Mouse (Mus musculus): Measurements from ENCODE around the gene Snd1. TPM values are rescaled to one million over a fixed set of nuclear protein-coding genes. Genes with fewer than 3 reads are reported as not detected.

Gene Snd1
- polyA plus RNA-seq, 2 experiments = 31.5 to 43.2 TPM

DNA sequence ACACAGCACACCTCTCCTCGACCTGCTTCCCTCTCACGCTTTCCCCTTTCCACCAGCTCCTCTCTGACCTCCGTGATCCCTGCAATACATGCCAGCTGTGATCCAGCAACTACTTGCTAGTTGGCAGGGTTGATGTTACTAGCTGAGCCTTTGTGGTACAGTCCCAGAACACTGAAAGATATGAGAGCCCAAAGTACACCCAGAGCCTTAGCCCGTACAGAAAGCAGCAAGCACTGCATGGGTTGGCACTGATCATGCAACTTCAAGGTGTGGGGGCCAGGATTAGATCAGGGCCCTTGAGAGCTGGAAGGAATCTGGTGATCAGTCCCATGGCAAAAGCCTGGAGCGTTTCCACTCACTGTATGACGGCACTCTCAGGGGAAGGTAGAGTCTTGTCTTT is 372.7 kb downstream of the Snd1 start:
- Histone ChIP-seq H3K9ac (replicated peaks) (no peak overlapping the region), H3K9me3 (ENCODE audit: control insufficient read depth, low read length) (no peaks in the 10 kb centered on the region), H3K4me3 (ENCODE audit: insufficient read depth in 1 of 2, low read depth in 2 of 2, low read length in 2 of 2) (no peak overlapping the region), H3K4me2 (ENCODE audit: low read depth) (no peak overlapping the region), H3K36me3 (replicated peaks; ENCODE audit: control insufficient read depth, insufficient read depth, low read depth) (no peaks in the 10 kb centered on the region), H3K27ac (no peak overlapping the region), H3K27me3 (ENCODE audit: control insufficient read depth, insufficient read depth, low read length) (no peaks in the 10 kb centered on the region), H3K4me1 (replicated peaks; ENCODE audit: control insufficient read depth in 2 of 2, insufficient read depth in 2 of 2, low read length in 1 of 2) (no peaks in the 10 kb centered on the region)
- ATAC-seq (ENCODE audit: insufficient read depth) (no peak), DNase-seq (ENCODE audit: low read depth in 3 of 3, low spot score in 3 of 3) (no peak)
- WGBS (ENCODE audit: insufficient replicate concordance) = 62% methylated on average over 6 of the region's 6 CpGs
- TF ChIP-seq CTCF (IDR thresholded peaks at IDR 0.05; ENCODE audit: low read depth) = no peak

GRCm38 (mm10) chr6:28848285-28848794 is 373.4 kb downstream of the Snd1 start:
- Histone ChIP-seq H3K4me2 (ENCODE audit: low read depth) (no peak overlapping the region), H3K9ac (replicated peaks) (no peak overlapping the region), H3K4me1 (replicated peaks; ENCODE audit: control insufficient read depth in 2 of 2, insufficient read depth in 2 of 2, low read length in 1 of 2) (no peaks in the 10 kb centered on the region), H3K27me3 (ENCODE audit: control insufficient read depth, insufficient read depth, low read length) (no peaks in the 10 kb centered on the region), H3K9me3 (ENCODE audit: control insufficient read depth, low read length) (no peaks in the 10 kb centered on the region), H3K4me3 (ENCODE audit: insufficient read depth in 1 of 2, low read depth in 2 of 2, low read length in 2 of 2) (no peak overlapping the region), H3K36me3 (replicated peaks; ENCODE audit: control insufficient read depth, insufficient read depth, low read depth) (no peaks in the 10 kb centered on the region), H3K27ac (no peak overlapping the region)
- DNase-seq (ENCODE audit: low read depth in 3 of 3, low spot score in 3 of 3) = no peak
- ATAC-seq (ENCODE audit: insufficient read depth) = no peak
- TF ChIP-seq EP300 (IDR thresholded peaks at IDR 0.05; ENCODE audit: low read depth) (no peak), CTCF (IDR thresholded peaks at IDR 0.05; ENCODE audit: low read depth) (no peak)
- 63% methylated on average over 6 of the region's 6 CpGs for WGBS (ENCODE audit: insufficient replicate concordance)

DNA sequence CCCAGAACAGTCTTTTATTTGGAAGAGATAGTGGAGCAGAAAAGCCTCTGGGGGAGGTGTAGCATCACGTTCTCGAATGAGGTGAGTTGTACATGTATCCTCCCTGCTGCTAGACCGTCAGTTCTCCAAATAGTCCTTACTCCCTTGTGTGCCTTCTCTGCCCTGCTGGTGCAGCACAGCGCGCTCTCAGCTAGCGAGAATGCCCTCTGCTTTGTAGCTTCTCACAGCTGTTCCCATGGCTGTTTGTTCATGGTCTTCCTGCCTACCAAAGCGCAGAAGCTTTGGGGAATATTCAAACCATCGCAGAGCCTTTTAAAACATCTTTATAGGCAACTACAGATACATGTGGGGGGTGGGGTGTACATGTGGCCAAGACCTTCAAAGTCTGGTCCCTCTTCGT is 374.0 kb downstream of the Snd1 start:
- Histone ChIP-seq H3K36me3 (replicated peaks; ENCODE audit: control insufficient read depth, insufficient read depth, low read depth) (no peaks in the 10 kb centered on the region), H3K4me3 (ENCODE audit: insufficient read depth in 1 of 2, low read depth in 2 of 2, low read length in 2 of 2) (no peak overlapping the region), H3K9me3 (ENCODE audit: control insufficient read depth, low read length) (no peaks in the 10 kb centered on the region), H3K4me1 (replicated peaks; ENCODE audit: control insufficient read depth in 2 of 2, insufficient read depth in 2 of 2, low read length in 1 of 2) (no peaks in the 10 kb centered on the region), H3K27ac (no peak overlapping the region), H3K9ac (replicated peaks) (no peak overlapping the region), H3K27me3 (ENCODE audit: control insufficient read depth, insufficient read depth, low read length) (no peaks in the 10 kb centered on the region), H3K4me2 (ENCODE audit: low read depth) (no peak overlapping the region)
- no peak for DNase-seq (ENCODE audit: low read depth in 3 of 3, low spot score in 3 of 3)
- no peak for TF ChIP-seq EP300 (IDR thresholded peaks at IDR 0.05; ENCODE audit: low read depth)
- TF ChIP-seq CTCF (IDR thresholded peaks at IDR 0.05; ENCODE audit: low read depth) = no peak
- no peak for ATAC-seq (ENCODE audit: insufficient read depth)
- WGBS (ENCODE audit: insufficient replicate concordance) = 60% methylated on average over 9 of the region's 9 CpGs

GRCm38 (mm10) chr6:28849317-28849716 is 374.4 kb downstream of the Snd1 start:
- TF ChIP-seq EP300 (IDR thresholded peaks at IDR 0.05; ENCODE audit: low read depth) (no peak), CTCF (IDR thresholded peaks at IDR 0.05; ENCODE audit: low read depth) (no peak)
- H3K27me3 ChIP-seq (ENCODE audit: control insufficient read depth, insufficient read depth, low read length) = no peaks in the 10 kb centered on the region
- H3K4me1 ChIP-seq (replicated peaks; ENCODE audit: control insufficient read depth in 2 of 2, insufficient read depth in 2 of 2, low read length in 1 of 2) = no peaks in the 10 kb centered on the region
- DNase-seq (ENCODE audit: low read depth in 3 of 3, low spot score in 3 of 3) (no peak), ATAC-seq (ENCODE audit: insufficient read depth) (no peak)
- no peak overlapping the region for H3K27ac ChIP-seq
- no peak overlapping the region for H3K4me3 ChIP-seq (ENCODE audit: insufficient read depth in 1 of 2, low read depth in 2 of 2, low read length in 2 of 2)
- H3K9ac ChIP-seq (replicated peaks) = no peak overlapping the region
- H3K9me3 ChIP-seq (ENCODE audit: control insufficient read depth, low read length) = no peaks in the 10 kb centered on the region
- 16% methylated on average over 3 of the region's 3 CpGs for WGBS (ENCODE audit: insufficient replicate concordance)
- H3K36me3 ChIP-seq (replicated peaks; ENCODE audit: control insufficient read depth, insufficient read depth, low read depth) = no peaks in the 10 kb centered on the region
- no peak overlapping the region for H3K4me2 ChIP-seq (ENCODE audit: low read depth)

GRCm38 (mm10) chr6:28850326-28850900 is 375.5 kb downstream of the Snd1 start:
- Histone ChIP-seq H3K27me3 (ENCODE audit: control insufficient read depth, insufficient read depth, low read length) (no peaks in the 10 kb centered on the region), H3K9me3 (ENCODE audit: control insufficient read depth, low read length) (no peaks in the 10 kb centered on the region), H3K4me1 (replicated peaks; ENCODE audit: control insufficient read depth in 2 of 2, insufficient read depth in 2 of 2, low read length in 1 of 2) (no peaks in the 10 kb centered on the region), H3K36me3 (replicated peaks; ENCODE audit: control insufficient read depth, insufficient read depth, low read depth) (no peaks in the 10 kb centered on the region), H3K4me3 (ENCODE audit: insufficient read depth in 1 of 2, low read depth in 2 of 2, low read length in 2 of 2) (no peak overlapping the region), H3K4me2 (ENCODE audit: low read depth) (no peak overlapping the region), H3K9ac (replicated peaks) (no peak overlapping the region), H3K27ac (no peak overlapping the region)
- no peak for ATAC-seq (ENCODE audit: insufficient read depth)
- WGBS (ENCODE audit: insufficient replicate concordance) = 72% methylated on average over 9 of the region's 9 CpGs
- TF ChIP-seq CTCF (IDR thresholded peaks at IDR 0.05; ENCODE audit: low read depth) (no peak), EP300 (IDR thresholded peaks at IDR 0.05; ENCODE audit: low read depth) (no peak)
- no peak for DNase-seq (ENCODE audit: low read depth in 3 of 3, low spot score in 3 of 3)

Data from liver, embryonic 14.5 days (tissue).